Mouse (Mus musculus): ENCODE data around the gene Cdk9.
A peak's percentile ranks its signal among the peaks of the same experiment; 100 is the strongest.

DNA sequence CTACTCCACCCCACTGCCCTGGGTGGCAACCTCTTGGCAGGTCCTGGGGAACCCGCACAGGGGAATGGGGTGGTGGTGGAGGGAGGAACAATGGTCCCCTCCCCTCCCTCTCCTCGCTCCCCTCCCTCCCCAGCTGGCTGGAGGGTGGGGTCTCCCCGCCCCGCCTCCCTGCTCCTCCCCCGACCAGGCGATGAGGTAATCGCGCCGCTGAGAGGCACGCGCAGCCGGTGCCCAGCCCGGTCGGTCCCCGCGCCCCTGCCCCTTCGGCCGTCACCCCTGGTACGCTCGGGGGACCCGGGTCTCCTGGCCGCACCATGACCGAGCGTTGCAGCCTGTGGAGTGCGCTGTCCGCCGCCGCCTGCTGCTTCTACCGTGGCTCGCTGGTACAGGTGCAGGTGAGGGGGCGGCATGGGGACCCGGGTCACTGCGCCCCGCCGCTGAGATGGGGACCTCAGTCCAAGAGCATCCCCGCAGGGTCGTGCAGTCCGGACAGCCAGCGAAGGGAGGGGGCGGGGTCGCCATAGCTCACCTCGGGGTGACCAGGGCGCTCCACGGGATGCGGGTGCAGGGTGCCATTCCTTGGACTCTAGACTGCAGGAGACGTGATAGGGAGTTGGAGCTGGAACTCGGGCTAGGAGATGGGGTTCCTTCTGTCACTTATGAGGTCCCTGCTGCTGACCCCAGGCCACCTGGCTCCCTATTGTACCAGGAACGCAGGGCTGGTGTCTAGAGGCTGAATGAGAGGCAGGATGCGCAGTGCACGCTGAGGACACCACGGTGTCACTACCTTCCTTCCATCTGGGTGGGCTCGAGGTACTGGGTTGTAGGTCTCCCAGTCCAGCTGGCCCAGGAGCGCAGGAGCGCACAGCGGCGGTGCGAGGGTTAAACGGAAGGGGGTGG is 28.6 kb upstream of the Cdk9 start:
- TF ChIP-seq CTCF (IDR thresholded peaks at IDR 0.05; ENCODE audit: extremely low read depth, insufficient read depth, low read length) (no peak), POLR2A (IDR thresholded peaks at IDR 0.05; ENCODE audit: extremely low read depth, insufficient read depth, low read length) (peak; percentile 60; the same call in 1 of the 2 replicates)

All from cortical plate, adult 2 months (tissue).